Mouse (Mus musculus): Measurements from ENCODE around the gene Mpnd.
"Not testable (repeated sequence)": the region's sequence is repeated elsewhere in the genome, so short reads cannot be mapped to it uniquely, and the experiment has no call there.

The Mpnd gene

DNA sequence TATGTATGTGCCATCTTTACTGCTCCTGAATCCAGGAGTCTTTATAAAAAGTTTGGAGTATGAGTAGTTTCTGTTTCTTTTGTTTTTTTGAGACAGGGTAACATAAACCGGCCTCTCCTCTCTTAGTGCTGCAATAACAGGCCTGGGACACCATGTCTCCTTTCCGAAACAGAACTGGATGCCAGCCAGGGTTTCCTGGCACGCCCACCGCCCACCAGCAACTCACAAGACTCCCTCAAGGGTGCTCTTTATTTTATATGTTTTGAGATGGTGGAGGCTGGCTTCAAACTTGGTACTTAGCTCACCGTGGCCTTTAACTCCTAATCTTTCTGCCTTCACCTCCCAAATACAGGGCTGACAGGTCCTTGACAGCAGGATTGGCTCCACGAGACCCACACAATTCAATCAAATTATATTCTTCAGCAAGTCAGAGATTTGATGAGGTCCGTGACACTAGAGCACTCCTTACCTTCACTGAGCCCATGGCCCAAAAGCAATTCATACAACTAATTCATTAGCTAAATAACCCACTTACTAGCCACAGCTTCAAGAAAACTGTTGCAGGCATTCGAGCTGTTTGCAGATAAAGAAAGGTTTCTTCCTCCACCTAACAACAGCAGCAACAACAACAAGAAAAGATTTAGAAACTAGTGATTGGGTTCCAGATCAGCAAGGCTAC is 33.2 kb downstream of the Mpnd start:
- DNase-seq (ENCODE audit: low spot score in 2 of 2), result no peak

DNA sequence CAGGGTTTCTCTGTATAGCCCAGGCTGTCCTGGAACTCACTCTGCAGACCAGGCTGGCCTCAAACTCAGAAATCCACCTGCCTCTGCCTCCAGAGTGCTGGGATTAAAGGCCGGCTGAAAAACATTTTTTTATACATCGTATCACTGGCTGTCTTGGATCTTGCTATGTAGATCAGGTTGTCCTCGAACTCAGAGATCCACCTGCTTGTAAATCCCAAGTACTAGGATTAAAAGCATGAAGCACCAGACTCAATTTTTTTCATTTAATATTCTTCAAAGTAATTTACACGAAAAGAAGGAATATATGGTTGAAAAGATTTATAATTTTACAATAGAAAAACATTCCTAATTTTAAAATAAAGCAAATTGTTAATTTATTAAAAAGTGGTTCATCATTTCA is 33.8 kb downstream of the Mpnd start:
- DNase-seq (ENCODE audit: low spot score in 2 of 2), result no peak

DNA sequence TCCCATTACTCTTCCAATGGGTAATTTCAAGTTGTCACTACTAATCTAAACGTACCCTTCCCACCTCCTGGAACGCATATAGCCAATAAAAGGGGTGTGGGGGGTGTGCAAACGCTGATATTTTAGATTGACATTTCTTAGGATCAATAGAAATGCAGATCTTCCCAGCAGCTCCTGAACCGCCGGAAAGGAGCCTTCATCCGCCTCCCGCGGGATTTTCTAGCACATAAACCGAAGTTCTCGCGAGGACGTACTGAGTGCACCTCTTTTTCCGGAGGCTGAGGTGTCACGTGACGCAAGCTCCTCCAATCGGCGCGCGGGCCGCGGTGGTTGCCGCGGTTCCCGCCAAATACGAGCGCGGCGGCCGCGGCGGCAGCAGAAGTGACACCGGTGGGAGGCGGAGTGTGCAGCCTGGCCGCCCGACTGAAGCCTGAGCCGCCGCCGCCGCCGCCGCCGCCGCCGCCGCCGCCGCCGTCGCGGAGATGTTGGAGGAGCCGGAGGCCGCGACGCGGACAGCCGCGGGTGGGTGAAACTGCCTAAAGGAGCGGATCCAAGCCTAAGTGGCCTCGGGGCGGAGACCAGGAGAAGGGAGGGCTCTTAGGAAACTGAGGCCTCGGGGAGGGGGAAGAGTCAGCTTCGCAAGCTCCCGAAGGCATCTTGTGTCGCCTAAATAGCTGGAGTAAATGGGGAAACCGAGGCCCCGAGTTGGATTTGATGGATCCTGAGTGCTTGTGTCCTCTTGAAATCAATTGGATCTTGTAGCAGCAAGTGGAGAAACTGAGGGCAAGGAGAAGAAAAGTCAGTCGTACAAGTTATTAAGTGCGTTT is 34.7 kb downstream of the Mpnd start, which contains the start of gene Chaf1a:
Gene Chaf1a (plus strand): TSS at position 410 of the 827 bp plus-strand sequence.
- peak; percentile 98 to 99 for DNase-seq (ENCODE audit: low spot score in 2 of 2)

DNA sequence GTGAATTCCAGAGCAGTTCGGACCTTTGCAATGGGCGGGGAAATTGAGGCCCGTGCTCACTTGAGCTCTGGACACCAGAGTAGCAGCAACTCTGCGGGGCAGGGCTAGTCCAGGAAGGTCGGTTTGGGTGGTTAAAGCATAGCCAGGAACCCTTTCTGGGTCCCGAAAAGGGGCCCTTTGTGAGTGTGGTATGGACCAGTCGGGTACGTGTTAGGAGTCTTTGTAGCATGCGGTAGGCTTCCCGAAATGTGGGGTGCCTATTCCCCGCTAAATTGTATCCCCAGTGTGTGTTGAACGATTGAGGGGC is 35.3 kb downstream of the Mpnd start:
- DNase-seq (ENCODE audit: low spot score in 2 of 2), result no peak

DNA sequence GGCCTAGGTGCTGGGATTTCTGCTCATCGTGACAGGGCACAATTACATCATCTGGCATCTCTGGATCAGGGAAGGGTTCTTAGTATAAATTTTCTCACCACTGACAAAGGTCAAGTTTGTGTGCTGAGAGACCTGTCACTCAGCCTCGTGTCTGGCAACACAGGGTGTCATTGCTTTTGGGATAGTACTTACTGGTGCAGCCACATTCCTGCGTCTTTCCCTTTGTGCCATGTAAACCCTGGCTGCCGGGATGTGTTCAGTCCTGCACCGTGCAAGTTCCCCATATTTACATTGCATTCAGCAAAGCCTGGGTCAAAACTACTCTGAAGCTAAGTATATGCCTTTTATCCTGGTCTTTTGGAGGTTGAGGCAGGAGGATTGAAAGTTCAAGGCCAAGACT is 45.9 kb downstream of the Mpnd start:
- no peak for DNase-seq (ENCODE audit: low spot score in 2 of 2)

DNA sequence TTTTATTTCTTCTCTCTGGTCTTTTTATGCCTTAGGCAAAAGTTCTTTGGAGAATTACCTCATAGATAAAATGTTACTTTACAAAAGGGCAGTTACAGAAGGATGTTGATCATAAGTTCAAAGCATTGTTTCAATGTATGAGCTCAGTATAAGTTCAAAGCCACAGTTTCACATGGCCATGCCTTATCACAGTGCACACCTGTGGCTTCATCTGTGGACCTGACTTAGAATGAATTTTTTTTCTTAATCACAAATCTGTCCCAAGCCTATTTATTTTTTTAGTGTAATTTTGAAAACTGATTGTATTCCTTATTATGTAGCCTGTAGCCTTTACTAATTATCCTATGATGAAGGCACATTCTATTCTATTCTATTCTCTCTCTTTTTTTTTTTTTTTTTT is 49.4 kb downstream of the Mpnd start:
- no peak for DNase-seq (ENCODE audit: low spot score in 2 of 2)

DNA sequence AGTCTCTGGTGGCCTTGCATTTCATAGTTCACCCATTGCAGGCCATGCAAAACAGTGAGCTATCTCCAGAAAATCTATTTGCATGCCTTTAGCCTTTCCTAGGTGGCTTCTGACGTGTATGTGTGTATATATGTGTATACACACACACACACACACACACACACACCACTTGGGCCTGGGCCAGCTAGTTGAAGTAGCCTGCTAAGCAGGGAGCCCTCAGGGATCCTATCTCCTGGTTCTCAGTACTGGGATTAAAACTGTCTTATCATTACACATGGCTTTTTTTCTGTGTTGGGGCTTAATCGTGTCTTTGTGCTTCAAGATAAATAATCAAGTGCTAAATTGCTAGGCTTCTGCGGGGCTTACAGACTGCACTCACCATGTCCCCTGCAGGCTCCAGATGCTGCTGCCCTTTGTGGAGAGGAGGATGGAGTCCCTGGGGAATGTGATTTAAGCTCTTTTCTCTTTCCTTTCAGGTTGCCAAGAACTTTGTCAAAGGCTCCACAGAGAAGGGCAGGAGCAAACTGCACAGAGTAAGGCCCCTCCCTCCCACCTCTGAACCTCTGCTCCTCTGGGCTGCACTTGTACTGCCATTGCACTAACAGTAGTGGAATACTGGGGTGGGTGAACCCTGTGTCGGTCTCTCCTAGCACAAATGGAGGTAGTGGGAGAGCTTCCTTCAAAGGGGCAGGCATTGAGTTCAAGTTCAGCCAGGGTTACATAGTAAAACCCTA is 50.6 kb downstream of the Mpnd start:
- DNase-seq (ENCODE audit: low spot score in 2 of 2), result no peak

DNA sequence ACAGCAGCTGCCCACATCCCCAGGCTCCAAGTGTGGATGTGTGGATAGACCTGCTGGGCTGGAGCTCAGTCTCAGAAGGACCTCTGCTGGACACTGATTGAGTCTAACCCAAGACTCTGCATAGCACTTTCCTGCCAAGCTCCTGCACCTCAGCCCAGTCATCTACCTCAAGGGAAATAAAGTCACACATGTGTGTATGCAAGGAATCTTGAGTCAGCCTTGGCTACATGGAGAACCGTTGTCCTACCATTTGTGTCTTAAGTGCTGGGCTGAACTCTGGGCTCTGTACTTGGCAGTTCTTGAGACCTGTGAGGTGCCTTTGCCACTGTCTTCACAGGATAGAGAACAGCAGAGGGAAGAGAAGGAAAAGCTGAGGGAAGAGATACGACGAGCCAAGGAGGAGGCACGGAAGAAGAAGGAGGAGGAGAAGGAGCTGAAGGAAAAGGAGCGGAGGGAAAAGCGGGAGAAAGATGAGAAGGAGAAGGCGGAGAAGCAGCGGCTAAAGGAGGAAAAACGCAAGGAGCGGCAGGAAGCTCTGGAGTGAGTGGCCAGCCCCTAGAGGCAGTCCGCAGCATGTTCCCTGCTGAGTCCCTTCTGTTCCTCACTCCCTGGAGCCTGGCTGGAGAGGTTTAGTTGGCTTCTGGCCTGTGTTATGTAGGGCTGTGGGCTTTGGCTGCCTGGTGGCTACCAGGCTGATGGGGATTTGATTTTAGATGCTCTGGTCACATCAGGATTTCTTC is 52.0 kb downstream of the Mpnd start:
- no peak for DNase-seq (ENCODE audit: low spot score in 2 of 2)

DNA sequence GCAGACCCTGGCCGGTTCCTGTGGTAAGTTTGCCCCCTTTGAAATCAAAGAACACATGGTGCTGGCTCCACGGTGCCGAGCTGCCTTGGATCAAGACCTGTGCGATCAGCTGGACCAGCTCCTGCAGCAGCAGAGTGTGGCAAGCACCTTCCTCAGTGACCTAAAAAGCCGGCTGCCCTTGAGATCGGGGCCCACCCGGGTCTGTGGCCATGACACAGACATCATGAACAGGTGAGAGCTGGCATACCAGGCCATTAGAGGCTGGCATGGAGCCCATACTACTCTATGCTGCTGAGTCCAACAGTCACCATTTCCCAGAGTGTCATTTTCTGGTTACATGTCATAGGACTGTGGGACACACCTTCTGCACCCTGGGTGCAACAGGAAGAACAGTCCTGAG is 56.6 kb downstream of the Mpnd start:
- DNase-seq (ENCODE audit: low spot score in 2 of 2), result no peak

DNA sequence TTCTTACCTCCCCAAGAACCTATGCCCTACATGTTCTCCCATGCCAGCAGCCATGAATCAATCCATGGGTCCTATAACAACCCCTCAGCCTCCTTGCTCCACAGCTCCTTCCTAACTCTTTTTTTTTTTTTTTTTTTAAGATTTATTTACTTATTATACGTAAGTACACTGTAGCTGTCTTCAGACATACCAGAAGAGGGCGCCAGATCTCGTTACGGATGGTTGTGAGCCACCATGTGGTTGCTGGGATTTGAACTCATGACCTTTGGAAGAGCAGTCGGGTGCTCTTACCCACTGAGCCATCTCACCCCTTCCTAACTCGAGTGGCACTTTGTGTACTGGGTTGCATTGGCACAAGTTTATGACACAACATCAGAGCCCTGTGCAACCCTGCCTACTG is 60.2 kb downstream of the Mpnd start:
- DNase-seq (ENCODE audit: low spot score in 2 of 2), result not testable (repeated sequence)
